Mouse (Mus musculus) cerebellum, adult 2 months (tissue): Measurements from ENCODE around the gene Tmem106c. TPM values are rescaled to one million over a fixed set of nuclear protein-coding genes. Genes with fewer than 3 reads are reported as not detected.

Source experiments
- DNase-seq, 2 experiments: peaks; one replicate each; pipeline ENCODE4 v3.0.0; 2021
- H3K27ac ChIP-seq: fragments of 200-500 bp; 2 replicates; pipeline ENCODE4 v1.5.1; 2012; ENCODE audit warnings: low read length, control low read depth, inconsistent platforms; ENCODE audit not compliant: insufficient read depth
- H3K27me3 ChIP-seq: fragments of 200-500 bp; 2 replicates; pipeline ENCODE4 v1.6.1; 2012; ENCODE audit warnings: inconsistent platforms, mild to moderate bottlenecking, low read length, moderate library complexity; ENCODE audit not compliant: control insufficient read depth, insufficient read depth
- H3K4me1 ChIP-seq: fragments of 200-500 bp; 2 replicates; pipeline ENCODE4 v1.6.1; 2011; ENCODE audit warnings: low read length; ENCODE audit not compliant: control insufficient read depth, insufficient read depth
- H3K4me3 ChIP-seq: fragments of 200-500 bp; replicated peaks from 2 replicates; pipeline ENCODE3; 2011; ENCODE audit warnings: mild to moderate bottlenecking, low read depth, low read length, control low read depth; ENCODE audit not compliant: insufficient read depth
- CTCF ChIP-seq: fragments of 200-500 bp; IDR thresholded peaks from 2 replicates; pipeline ENCODE4 v1.5.1; 2011; ENCODE audit warnings: low read depth, mild to moderate bottlenecking, control low read depth, low read length, moderate library complexity, borderline replicate concordance; ENCODE audit not compliant: insufficient read depth
- POLR2A ChIP-seq: fragments of 200-500 bp; IDR thresholded peaks from 2 replicates; pipeline ENCODE4 v1.6.1; 2011; ENCODE audit warnings: low read length, control low read depth, borderline replicate concordance; ENCODE audit not compliant: insufficient read depth
- WGBS: fragments of 180-500 bp; shearing (Covaris S2); methylation state at CpG from one replicate; pipeline ENCODE4 v1.1.7; 2018; 5-methylcytosine and 5-hydroxymethylcytosine counted together
- polyA plus RNA-seq: library from polyadenylated mRNA; depleted of rRNA; stranded (reverse); fragments of >200 nt; gene quantifications from 2 replicates; pipeline ENCODE4 v1.2.3, GENCODE M21; 2012

The Tmem106c gene
- polyA plus RNA-seq, 1 experiment = 74.1 TPM

DNA sequence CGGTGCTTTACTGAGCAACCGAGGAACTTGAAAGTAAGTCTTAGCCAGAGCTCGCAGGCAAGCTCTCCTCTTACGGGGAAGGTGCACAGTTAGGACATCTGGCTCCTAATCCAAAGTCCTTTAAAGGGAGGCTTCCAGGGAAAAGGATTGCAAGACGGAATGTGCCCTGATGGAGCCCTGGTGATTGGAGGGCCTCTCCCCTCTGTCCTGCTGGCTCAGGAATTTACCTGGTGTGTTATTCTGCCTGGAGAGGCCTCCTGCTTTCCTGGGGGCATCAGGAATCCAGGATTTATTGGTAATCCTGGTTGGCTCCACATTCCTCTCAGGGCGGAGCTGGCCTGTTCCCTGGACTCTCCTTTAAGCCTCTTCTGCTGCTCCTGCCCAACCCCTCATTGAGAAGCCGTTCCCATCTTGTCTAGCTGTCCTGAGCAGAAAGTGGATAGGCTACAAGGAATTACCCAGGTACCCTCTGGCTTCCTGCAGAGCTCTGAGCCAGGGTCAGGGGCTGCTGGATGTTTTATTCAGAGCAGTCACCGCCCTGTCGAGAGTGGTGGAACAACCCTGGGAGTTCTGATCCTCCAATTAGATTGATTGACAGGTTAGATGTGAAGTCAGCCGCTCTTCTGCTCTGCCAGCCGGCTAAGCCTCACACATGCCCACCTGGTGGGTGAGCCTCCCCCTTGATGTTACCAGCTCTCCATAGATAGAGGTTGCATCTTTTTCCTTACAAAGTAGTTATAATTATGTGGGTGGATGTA is 9.4 kb downstream of the Tmem106c start:
- Histone ChIP-seq H3K4me1 (no peaks in the 10 kb centered on the region), H3K27ac (no peak overlapping the region), H3K4me3 (no peak overlapping the region), H3K27me3 (no peaks in the 10 kb centered on the region)
- TF ChIP-seq POLR2A = no peak
- no peak for TF ChIP-seq CTCF
- WGBS = 43% methylated on average over 11 of the region's 11 CpGs
- DNase-seq = no peak

DNA sequence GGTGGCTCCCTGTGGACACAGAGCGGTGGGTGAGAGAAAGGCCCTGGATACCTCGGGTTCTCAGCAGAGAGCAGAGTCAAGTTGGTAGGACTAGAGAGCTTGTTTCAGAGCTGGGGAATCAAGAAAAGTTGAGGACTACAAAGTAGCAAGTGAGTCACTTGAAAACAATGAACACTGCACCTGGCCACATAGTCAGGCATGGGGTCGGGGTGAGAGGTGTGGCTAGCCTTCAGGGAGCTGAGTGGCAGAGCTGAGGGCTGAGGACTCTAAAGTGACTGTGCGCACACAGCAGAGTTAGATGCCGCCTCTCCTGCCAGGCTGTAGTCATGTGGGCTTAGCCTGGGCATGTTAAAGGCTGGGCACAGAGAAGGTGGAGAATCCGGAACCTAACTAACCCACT is 17.6 kb downstream of the Tmem106c start:
- no peak overlapping the region for H3K4me3 ChIP-seq
- WGBS = 91% methylated on average over 6 of the region's 6 CpGs
- TF ChIP-seq POLR2A = no peak
- TF ChIP-seq CTCF = no peak
- no peak overlapping the region for H3K27ac ChIP-seq
- DNase-seq = no peak
- no peaks in the 10 kb centered on the region for H3K27me3 ChIP-seq
- H3K4me1 ChIP-seq = no peaks in the 10 kb centered on the region

DNA sequence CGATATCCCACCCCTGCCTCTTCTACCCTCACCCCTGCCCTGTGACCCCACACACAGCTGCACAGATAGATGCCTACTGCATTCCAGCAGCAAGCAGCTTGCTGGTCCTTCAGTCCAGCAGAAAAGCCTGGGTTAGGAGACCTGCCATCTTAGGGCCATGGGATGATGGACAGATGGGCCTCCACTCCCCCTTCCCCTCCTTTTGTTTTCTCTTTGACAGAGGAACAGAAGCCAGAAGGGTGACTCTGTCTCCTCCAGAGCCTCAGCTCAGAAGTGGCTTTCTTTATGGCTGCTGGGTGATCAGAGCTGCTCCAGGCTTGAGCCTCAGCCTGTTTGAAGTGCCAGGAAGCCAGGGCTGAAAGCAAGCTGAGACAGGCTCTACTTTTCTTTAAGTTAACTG is 25.5 kb downstream of the Tmem106c start:
- 52% methylated on average over 1 of the region's 1 CpGs for WGBS
- no peak overlapping the region for H3K27ac ChIP-seq
- no peak overlapping the region for H3K4me3 ChIP-seq
- no peak for TF ChIP-seq POLR2A
- TF ChIP-seq CTCF = no peak
- H3K4me1 ChIP-seq = peaks cover 4% of the 10 kb centered on the region; the same call in 1 of the 2 replicates
- H3K27me3 ChIP-seq = no peaks in the 10 kb centered on the region
- no peak for DNase-seq

DNA sequence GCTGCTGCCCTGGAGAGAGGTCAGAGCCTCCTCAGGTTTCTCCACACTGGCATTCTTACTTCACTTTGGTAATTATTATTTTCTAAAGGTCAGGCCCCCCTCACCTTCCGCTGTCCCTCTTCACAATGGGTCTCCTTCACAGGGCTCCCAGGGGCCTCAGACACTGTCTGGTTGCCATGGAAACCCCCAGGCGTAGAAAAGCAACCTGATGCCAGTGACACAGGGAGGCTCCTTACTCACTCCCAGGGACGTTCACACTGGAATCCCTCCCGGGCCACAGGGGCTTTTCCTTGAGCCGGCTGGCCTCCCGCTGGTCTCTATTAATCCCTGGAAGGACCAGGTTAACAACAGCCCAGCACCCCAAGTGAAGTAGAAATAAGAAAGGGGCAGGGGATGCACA is 26.1 kb downstream of the Tmem106c start:
- no peak for DNase-seq
- no peak overlapping the region for H3K27ac ChIP-seq
- WGBS = 8% methylated on average over 6 of the region's 6 CpGs

DNA sequence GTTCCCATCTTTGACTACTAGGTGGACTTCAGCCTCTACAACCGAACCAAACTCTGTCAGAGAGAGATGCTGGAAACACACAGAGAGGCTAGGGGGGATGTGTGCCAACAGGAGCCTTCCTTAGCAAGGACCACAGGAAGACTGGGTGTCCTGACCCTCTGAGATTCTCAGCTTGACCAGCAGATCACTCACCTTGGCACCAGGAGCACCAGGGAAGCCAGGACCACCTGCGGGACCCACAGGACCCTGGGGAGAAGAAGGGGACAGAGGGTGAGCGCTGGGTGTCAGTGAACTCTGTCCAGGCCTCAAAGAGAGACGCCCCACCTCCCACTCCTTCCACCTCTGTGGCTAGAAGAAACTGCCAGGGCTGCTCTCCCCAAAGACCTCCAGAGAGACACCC is 26.7 kb downstream of the Tmem106c start:
- DNase-seq = no peak
- H3K27me3 ChIP-seq = no peaks in the 10 kb centered on the region
- WGBS = 40% methylated on average over 4 of the region's 4 CpGs
- peaks cover 4% of the 10 kb centered on the region; the same call in 1 of the 2 replicates for H3K4me1 ChIP-seq
- no peak overlapping the region for H3K27ac ChIP-seq
- no peak overlapping the region for H3K4me3 ChIP-seq
- no peak for TF ChIP-seq POLR2A
- TF ChIP-seq CTCF = no peak

More for the DNA sequence above, 26.1 kb downstream of the Tmem106c start:
- TF ChIP-seq POLR2A (no peak), CTCF (no peak)
- H3K27me3 ChIP-seq = no peaks in the 10 kb centered on the region
- H3K4me3 ChIP-seq = no peak overlapping the region
- H3K4me1 ChIP-seq = peaks cover 4% of the 10 kb centered on the region; the same call in 1 of the 2 replicates

DNA sequence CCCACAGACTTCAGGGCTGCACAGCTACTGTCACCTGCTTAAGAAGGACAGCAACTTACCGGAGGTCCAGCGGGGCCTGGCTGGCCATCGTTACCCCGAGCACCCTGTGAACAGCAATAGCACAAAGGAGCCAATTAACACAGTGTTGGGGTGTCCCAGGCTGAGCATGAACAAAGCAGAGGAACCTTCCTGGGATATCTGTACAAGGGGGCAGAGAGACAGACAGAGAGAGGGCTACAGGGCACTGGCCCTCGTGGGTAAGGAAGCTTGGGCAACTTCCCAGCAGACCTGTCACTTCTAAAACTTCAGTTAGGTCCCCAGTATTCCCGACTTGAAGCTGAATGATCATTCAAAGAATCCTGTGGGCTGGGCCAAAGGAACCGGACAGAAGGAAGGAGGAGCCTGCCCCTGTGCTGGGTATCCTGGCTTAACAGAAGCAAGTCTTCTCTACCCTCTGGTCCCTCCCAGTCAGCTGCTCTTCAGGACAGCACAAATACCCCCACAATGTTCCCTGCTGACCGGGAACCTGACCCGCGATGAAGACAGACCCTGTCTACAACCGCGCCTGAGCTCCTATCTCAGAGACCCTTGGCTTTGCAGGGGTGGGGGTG is 27.4 kb downstream of the Tmem106c start:
- 50% methylated on average over 12 of the region's 12 CpGs for WGBS
- H3K27ac ChIP-seq = no peak overlapping the region
- no peaks in the 10 kb centered on the region; the same call in 1 of the 2 replicates for H3K27me3 ChIP-seq
- H3K4me1 ChIP-seq = peaks cover 4% of the 10 kb centered on the region; the same call in 1 of the 2 replicates
- TF ChIP-seq CTCF (no peak), POLR2A (no peak)
- H3K4me3 ChIP-seq = no peak overlapping the region
- DNase-seq = no peak

DNA sequence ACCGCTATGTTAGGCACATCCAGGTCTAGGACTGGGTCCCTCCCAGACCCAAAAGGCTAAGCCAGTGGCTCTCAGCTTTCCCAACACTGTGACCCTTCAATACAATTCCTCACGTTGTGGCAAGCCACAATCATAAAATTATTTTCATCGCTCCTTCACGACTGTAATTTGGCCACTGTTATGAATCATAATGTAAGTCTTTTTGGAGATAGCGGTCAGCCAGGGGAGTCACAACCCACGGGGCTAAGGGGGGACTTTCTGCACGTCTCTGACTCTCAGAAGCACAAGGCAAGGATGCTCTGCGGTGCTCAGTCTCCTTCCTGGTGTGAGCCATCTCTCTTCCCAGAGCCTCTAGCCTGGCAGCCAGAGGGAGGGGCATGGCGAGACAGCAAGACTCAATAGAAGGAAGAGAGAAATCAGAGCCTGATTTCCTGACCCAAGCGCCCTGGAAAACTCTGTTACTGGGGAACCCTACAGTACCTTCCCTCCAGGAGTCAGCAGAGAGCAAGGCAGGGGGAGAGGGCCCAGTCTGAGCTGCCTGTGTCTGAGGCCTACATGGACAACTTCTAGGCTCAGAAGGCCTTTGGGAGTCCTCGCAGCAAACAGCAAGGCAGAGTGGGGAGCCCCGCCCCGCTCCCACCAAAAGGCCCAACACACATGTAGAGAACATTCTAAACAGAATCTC is 28.2 kb downstream of the Tmem106c start:
- 46% methylated on average over 13 of the region's 13 CpGs for WGBS
- Histone ChIP-seq H3K27ac (no peak overlapping the region), H3K4me3 (no peak overlapping the region)

More for the DNA sequence above, 28.2 kb downstream of the Tmem106c start:
- TF ChIP-seq CTCF = 0 out of 2 replicates have a peak, but pooled peaks have one; percentile 1
- no peak for TF ChIP-seq POLR2A
- Histone ChIP-seq H3K4me1 (peaks cover 9% of the 10 kb centered on the region; the same call in 1 of the 2 replicates), H3K27me3 (no peaks in the 10 kb centered on the region; the same call in 1 of the 2 replicates)
- no peak for DNase-seq
